ENCODE assay signal across 8 mouse cellular contexts in genomic region chr12:84217508-84218131, GRCm38 (mm10). TPM values are rescaled to one million over a fixed set of nuclear protein-coding genes. Genes with fewer than 3 reads are reported as not detected.
DNase-seq lines count a peak whose midpoint lies in the region; ATAC-seq and TF ChIP-seq lines count a peak whose summit lies in the region.

No protein-coding gene starts in this region.

- H3K9me3 ChIP-seq in neural tube, embryonic 14.5 days (ENCODE audit: control insufficient read depth, low read length): no peaks in the 10 kb centered on the region

- H3K9ac ChIP-seq in neural tube, embryonic 14.5 days (replicated peaks; ENCODE audit: low read depth, low read length): no peak overlapping the region

- peak; percentile 62 for DNase-seq in adrenal gland, adult 2 months
- no peak for DNase-seq in adrenal gland, adult 18-20 months (ENCODE audit: low spot score in 2 of 2)
- DNase-seq in kidney, postnatal 14 days: peak; percentile 63
- DNase-seq in lung, adult 2 months: peak; percentile 58

- WGBS in bone marrow, adult 2 months: 2% methylated on average over 21 of the region's 21 CpGs
- WGBS in lung, adult 2 months: 2% methylated on average over 21 of the region's 21 CpGs
- WGBS in neural tube, embryonic 14.5 days: 3% methylated on average over 21 of the region's 21 CpGs

- H3K27ac ChIP-seq in bone marrow, adult 2 months (ENCODE audit: control insufficient read depth, insufficient read depth, low read depth, low read length, poor library complexity): peak overlapping the region; percentile 95
- H3K27ac ChIP-seq in neural tube, embryonic 14.5 days (ENCODE audit: low read depth, low read length): peak overlapping the region; percentile 70; the same call in 1 of the 2 replicates

- H3K36me3 ChIP-seq in neural tube, embryonic 14.5 days (ENCODE audit: control insufficient read depth, insufficient read depth, low read length): no peaks in the 10 kb centered on the region

- TF ChIP-seq POLR2A in bone marrow, adult 2 months (IDR thresholded peaks at IDR 0.05; ENCODE audit: borderline replicate concordance, control insufficient read depth, low read depth, low read length): no peak
- TF ChIP-seq POLR2A in lung, adult 2 months (IDR thresholded peaks at IDR 0.05; ENCODE audit: borderline replicate concordance, extremely low read depth, low read depth, low read length): no peak

- peak; percentile 54 for ATAC-seq in granulocyte monocyte progenitor cell, adult 5-6 weeks (replicated peaks; ENCODE audit: poor library complexity, severe bottlenecking)
- ATAC-seq in neural tube, embryonic 14.5 days (ENCODE audit: low read depth): peak; percentile 62
- ATAC-seq in megakaryocyte-erythroid progenitor cell, adult 5-6 weeks (replicated peaks; ENCODE audit: low FRiP score, low TSS enrichment, poor library complexity, severe bottlenecking): no peak

- H3K4me1 ChIP-seq in bone marrow, adult 2 months (ENCODE audit: control insufficient read depth, insufficient read depth, low read length): peaks cover 1% of the 10 kb centered on the region; the same call in 1 of the 2 replicates
- H3K4me1 ChIP-seq in lung, adult 2 months (ENCODE audit: control insufficient read depth, insufficient read depth, low read length): peaks cover 31% of the 10 kb centered on the region
- H3K4me1 ChIP-seq in neural tube, embryonic 14.5 days (ENCODE audit: control insufficient read depth, insufficient read depth, low read length): peaks cover 7% of the 10 kb centered on the region; the same call in 1 of the 2 replicates

- H3K4me2 ChIP-seq in neural tube, embryonic 14.5 days (ENCODE audit: low read depth, low read length): peak overlapping the region; percentile 96

- H3K27me3 ChIP-seq in neural tube, embryonic 14.5 days (ENCODE audit: control insufficient read depth, insufficient read depth, low read length): peaks cover 5% of the 10 kb centered on the region

- H3K4me3 ChIP-seq in bone marrow, adult 2 months (replicated peaks; ENCODE audit: control insufficient read depth, low read depth, low read length): peak overlapping the region; percentile 89
- peak overlapping the region; percentile 86 for H3K4me3 ChIP-seq in lung, adult 2 months (replicated peaks; ENCODE audit: extremely low read depth, low read depth, low read length)
- H3K4me3 ChIP-seq in neural tube, embryonic 14.5 days (ENCODE audit: low read depth, low read length): peak overlapping the region; percentile 62

- TF ChIP-seq CTCF in bone marrow, adult 2 months (IDR thresholded peaks at IDR 0.05; ENCODE audit: control insufficient read depth, insufficient read depth, low read length): no peak
- no peak for TF ChIP-seq CTCF in lung, adult 2 months (IDR thresholded peaks at IDR 0.05; ENCODE audit: insufficient read depth, low read length)

RNA-seq across cellular contexts. Expression of gene Elmsan1, which starts 1.1 kb away (rescaled TPM):
- total RNA-seq in adrenal gland, adult 2 months (2021): 10 to 100 TPM; 17.0 to 22.7 TPM
- polyA plus RNA-seq in adrenal gland, adult 2 months (2012; rRNA removed): 14.4 and 20.4 TPM in 2 replicates
- 10 to 100 TPM; 17.5 to 20.6 TPM for total RNA-seq in adrenal gland, adult 18-20 months (2021)
- polyA plus RNA-seq in bone marrow, adult 2 months (2011; ENCODE audit: insufficient read depth, insufficient read length, low replicate concordance, missing spikeins): 12.5 and 20.0 TPM in 2 replicates
- total RNA-seq in granulocyte monocyte progenitor cell, adult 5-6 weeks (2014; fragmentation: Nextera tagmentation): 12.7 and 15.1 TPM in 2 replicates
- total RNA-seq in granulocyte monocyte progenitor cell, adult 5-6 weeks (2017): 7.8 and 10.1 TPM in 2 replicates
- 26.5 and 29.5 TPM in 2 replicates for polyA plus RNA-seq in lung, adult 2 months (2012; rRNA removed)
- polyA plus RNA-seq in neural tube, embryonic 14.5 days (2014; fragmentation: Nextera tagmentation; extraction: Ambion mirVana): 4.2 and 4.5 TPM in 2 replicates
- total RNA-seq in megakaryocyte-erythroid progenitor cell, adult 5-6 weeks (2014; fragmentation: Nextera tagmentation): 29.6 and 42.1 TPM in 2 replicates
- total RNA-seq in megakaryocyte-erythroid progenitor cell, adult 5-6 weeks (2017): 12.9 and 13.2 TPM in 2 replicates

Comparison
In these comparisons a context has a peak if more than half of its experiments do, and no peak if none do; other contexts are left out.
1. DNase-seq: peak in adrenal gland, adult 2 months (single experiment), kidney, postnatal 14 days (single experiment) and lung, adult 2 months (single experiment); none in adrenal gland, adult 18-20 months (0 of 2).
2. Peak in every context shown above with its lines, with median percentiles within 50 percentile points of each other: H3K4me3 ChIP-seq.